Mouse (Mus musculus) limb, embryonic 10.5 days (tissue): Measurements from ENCODE around the gene B3gnt7. TPM values are rescaled to one million over a fixed set of nuclear protein-coding genes. Genes with fewer than 3 reads are reported as not detected.

Experiments
- DNase-seq: peaks from one replicate; pipeline ENCODE4 v3.0.0-alpha.2; 2017; ENCODE audit warnings: low spot score
- H3K27ac ChIP-seq: fragments of 300-500 bp; sonication (generic); 2 replicates; pipeline ENCODE4 v1.5.1; 2016; ENCODE audit warnings: mild to moderate bottlenecking
- H3K27me3 ChIP-seq: fragments of 300-500 bp; sonication (generic); 2 replicates; pipeline ENCODE4 v1.6.1; 2016; ENCODE audit warnings: low read depth, mild to moderate bottlenecking; ENCODE audit not compliant: poor library complexity, severe bottlenecking
- H3K36me3 ChIP-seq: fragments of 300-500 bp; sonication (generic); 2 replicates; pipeline ENCODE4 v1.6.1; 2016; ENCODE audit warnings: mild to moderate bottlenecking, moderate library complexity
- H3K4me1 ChIP-seq: fragments of 300-500 bp; sonication (generic); 2 replicates; pipeline ENCODE4 v1.6.1; 2016
- H3K4me3 ChIP-seq: fragments of 300-500 bp; sonication (generic); 2 replicates; pipeline ENCODE4 v1.5.1; 2016; ENCODE audit warnings: mild to moderate bottlenecking, moderate library complexity
- H3K9me3 ChIP-seq: fragments of 300-500 bp; sonication (generic); replicated peaks from 2 replicates; pipeline ENCODE4 v1.6.1; 2016; ENCODE audit warnings: mild to moderate bottlenecking
- WGBS: fragments of 180-500 bp; shearing (Covaris S2); methylation state at CpG from one replicate; pipeline ENCODE4 v1.1.7; 2016; 5-methylcytosine and 5-hydroxymethylcytosine counted together
- microRNA-seq: library from miRNA; unstranded; fragments of <30 nt; microRNA quantifications from one replicate; pipeline ENCODE4, GENCODE M21; 2017
- polyA plus RNA-seq: library from polyadenylated mRNA; unstranded; fragments of >200 nt; fragmentation: Nextera tagmentation; extraction: Ambion mirVana; gene quantifications from 2 replicates; pipeline ENCODE4 v1.2.1, GENCODE M21; 2016

The B3gnt7 gene
- polyA plus RNA-seq, 1 experiment from 2014 or later: 3.4 TPM

DNA sequence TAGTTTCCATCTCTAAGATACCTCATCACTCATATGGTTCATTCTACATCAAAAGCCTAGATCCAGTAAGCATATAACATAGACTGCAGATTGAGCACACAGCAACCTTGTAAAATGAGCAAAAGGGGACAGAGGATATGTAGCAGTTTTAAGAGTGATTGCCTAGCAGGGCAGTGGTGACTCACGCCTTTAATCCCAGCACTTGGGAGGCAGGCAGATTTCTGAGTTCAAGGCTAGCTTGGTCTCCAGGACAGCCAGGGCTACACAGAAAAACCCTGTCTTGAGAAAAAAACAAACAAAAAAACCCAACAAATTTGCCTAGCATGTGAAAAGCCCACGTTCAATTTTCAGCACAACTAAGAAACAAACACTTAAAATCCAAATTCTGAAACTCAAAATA is 51.6 kb downstream of the B3gnt7 start:
- DNase-seq: no peak
- Histone ChIP-seq H3K36me3 (peaks cover 89% of the 10 kb centered on the region), H3K27ac (no peak overlapping the region), H3K4me1 (peaks cover 11% of the 10 kb centered on the region), H3K9me3 (no peaks in the 10 kb centered on the region), H3K4me3 (no peak overlapping the region), H3K27me3 (no peaks in the 10 kb centered on the region)
- WGBS: 89% methylated on average over 2 of the region's 2 CpGs

Small RNAs within 50 kb of the gene (microRNA-seq; reads per million reads assigned to microRNA genes)
- 108 reads per million, percentile 49 among the genes with 10 or more reads in this experiment for gene mmu-mir-3535

Other genes starting within 250 kb of the B3gnt7 start
- 220 and 233 TPM in 2 replicates for gene Psmd1, start 238.4 kb upstream of the B3gnt7 start, polyA plus RNA-seq
- 0.28 and 0.50 TPM in 2 replicates for gene Htr2b, start 190.9 kb upstream of the B3gnt7 start, polyA plus RNA-seq
- gene Gm21972, start 169.2 kb upstream of the B3gnt7 start, polyA plus RNA-seq: not detected in 2 replicates
- gene Armc9, start 148.1 kb upstream of the B3gnt7 start, polyA plus RNA-seq: 34.6 and 37.3 TPM in 2 replicates
- 554 and 638 TPM in 2 replicates for gene Ncl, start 56.6 kb downstream of the B3gnt7 start, polyA plus RNA-seq
- 0.15 and 0.24 TPM in 2 replicates for gene Nmur1, start 123.4 kb downstream of the B3gnt7 start, polyA plus RNA-seq
- not detected in 2 replicates for gene Tex44, start 123.5 kb downstream of the B3gnt7 start, polyA plus RNA-seq
- 3,283 and 3,422 TPM in 2 replicates for gene Ptma, start 223.9 kb downstream of the B3gnt7 start, polyA plus RNA-seq